Mouse (Mus musculus) heart, adult 18-20 months (tissue): ENCODE results near the gene Glrx. TPM values are rescaled to one million over a fixed set of nuclear protein-coding genes. Genes with fewer than 3 reads are reported as not detected.

Experiments
- DNase-seq, 2 experiments: peaks; one replicate each; pipeline ENCODE4 v3.0.0; 2021 to 2022; ENCODE audit warnings: mixed read lengths in 1 of 2
- total RNA-seq, 2 experiments: library from RNA; stranded (reverse); gene quantifications; 2 replicates each; pipeline ENCODE4 v1.2.3; 2021

Glrx gene
- total RNA-seq, 2 experiments from 2014 or later: 36.9 to 41.4 TPM

GRCm38 (mm10) chr13:75883792-75884191 is 44.1 kb downstream of the Glrx start:
- peak; percentile 58 to 63 for DNase-seq

GRCm38 (mm10) chr13:75891868-75892267 is 52.2 kb downstream of the Glrx start:
- DNase-seq: no peak

- DNase-seq: no peak
Measured at GRCm38 (mm10) chr13:75892291-75892690, 52.6 kb downstream of the Glrx start.

- DNase-seq: no peak
Measured at GRCm38 (mm10) chr13:75892876-75893275, 53.2 kb downstream of the Glrx start.

Other genes with a start within 250 kb of the Glrx start
- 10 to 100 TPM; 25.2 to 31.5 TPM for gene Ell2, start 133.1 kb upstream of the Glrx start, total RNA-seq
- gene Rhobtb3, start 104.1 kb downstream of the Glrx start, total RNA-seq: 10 to 100 TPM; 11.0 to 11.3 TPM
- not detected for gene Spata9, start 127.3 kb downstream of the Glrx start, total RNA-seq
- gene Rfesd, start 178.9 kb downstream of the Glrx start, total RNA-seq: 10 to 100 TPM; 11.6 to 13.8 TPM
- not detected for gene Gpr150, start 217.1 kb downstream of the Glrx start, total RNA-seq